Mouse (Mus musculus): ENCODE measurements around the gene Gjb2.
A peak's percentile ranks its signal among the peaks of the same experiment; 100 is the strongest.

Gjb2 gene

GRCm38 (mm10) chr14:57060052-57060451, 44.5 kb downstream of the Gjb2 start:
- peak; percentile 10 for DNase-seq

GRCm38 (mm10) chr14:57057563-57058321, 46.8 kb downstream of the Gjb2 start, which contains the start of gene Gja3:
Gja3 (minus strand) TSS chr14:57058100.
- DNase-seq: no peak

- DNase-seq: no peak
Measured at GRCm38 (mm10) chr14:57057204-57057562, 47.3 kb downstream of the Gjb2 start.

- no peak for DNase-seq
Measured at GRCm38 (mm10) chr14:57052713-57053112, 51.8 kb downstream of the Gjb2 start.
